Mouse (Mus musculus): ENCODE measurements around the gene Polr3h.

Gene Polr3h

DNA sequence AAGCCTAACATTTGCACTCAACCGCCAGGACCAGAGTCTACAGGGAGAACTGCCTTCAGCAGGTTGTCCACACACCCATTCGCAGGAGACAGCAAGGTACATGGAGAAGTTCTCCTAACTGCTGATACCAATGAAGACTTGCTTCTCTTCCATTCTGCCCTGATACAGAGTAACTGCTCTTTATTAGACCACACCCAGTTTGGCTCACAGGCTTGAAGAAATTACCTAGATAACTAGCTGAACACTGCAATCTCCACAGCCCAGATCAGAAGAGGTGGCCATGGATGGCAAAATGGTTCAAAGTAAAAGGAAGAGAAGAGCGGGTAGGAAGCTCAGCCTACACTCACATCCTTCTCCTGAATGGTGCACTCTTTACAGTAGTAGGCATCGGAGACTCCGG lies 56.1 kb downstream of the Polr3h start:
- DNase-seq (ENCODE audit: low read depth), result no peak

DNA sequence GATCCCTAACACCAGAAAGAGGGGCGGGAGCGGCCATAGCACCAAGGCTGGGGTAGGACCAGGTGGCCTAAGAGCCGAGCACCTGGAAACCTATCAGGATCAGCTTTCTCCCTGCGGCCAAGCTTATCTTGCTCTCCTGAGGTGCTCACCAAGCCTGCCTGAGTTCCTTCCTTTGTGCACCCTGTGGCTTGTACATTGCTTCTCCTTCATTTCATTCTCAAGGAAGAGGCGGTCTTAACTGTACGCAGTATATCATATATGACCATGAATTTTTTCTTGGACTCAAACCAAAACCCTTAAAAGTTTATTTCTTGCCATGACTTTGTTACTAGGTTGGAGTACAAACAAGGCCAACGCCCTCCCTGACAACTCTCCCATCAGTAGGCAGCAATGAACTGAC lies 61.8 kb downstream of the Polr3h start:
- no peak for DNase-seq (ENCODE audit: low read depth)

DNA sequence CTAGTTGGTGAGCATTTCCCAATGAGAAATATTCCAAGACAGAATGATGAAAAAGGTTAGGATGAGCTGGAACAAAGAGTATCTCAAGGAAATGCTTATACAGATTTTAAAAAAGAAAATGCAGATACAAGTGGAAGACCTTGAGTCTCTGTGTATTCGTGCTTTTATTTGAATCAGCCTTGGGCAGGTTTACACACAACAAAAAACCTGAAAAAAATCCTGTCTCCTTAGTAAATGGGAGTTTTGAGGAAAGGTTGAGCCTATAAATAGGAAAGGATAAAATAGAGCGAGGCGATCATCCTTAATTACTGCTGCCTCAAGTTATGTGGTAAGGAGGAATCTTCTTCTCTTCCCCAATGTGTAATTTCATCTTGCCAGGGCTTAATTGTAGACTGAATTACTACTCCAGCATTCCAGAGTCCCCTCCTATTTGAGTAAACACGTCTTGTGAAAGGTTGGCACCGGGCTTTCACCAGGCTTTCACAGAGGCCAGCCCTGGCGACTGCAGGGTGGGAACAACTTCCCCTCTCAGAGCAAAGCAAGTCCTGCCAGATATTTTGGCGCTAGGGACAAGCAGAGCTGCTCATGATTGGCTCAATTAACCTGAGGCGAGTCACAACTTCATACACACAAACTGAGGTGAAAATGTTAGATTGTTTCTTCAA lies 65.4 kb downstream of the Polr3h start:
- no peak for DNase-seq (ENCODE audit: low read depth)

DNA sequence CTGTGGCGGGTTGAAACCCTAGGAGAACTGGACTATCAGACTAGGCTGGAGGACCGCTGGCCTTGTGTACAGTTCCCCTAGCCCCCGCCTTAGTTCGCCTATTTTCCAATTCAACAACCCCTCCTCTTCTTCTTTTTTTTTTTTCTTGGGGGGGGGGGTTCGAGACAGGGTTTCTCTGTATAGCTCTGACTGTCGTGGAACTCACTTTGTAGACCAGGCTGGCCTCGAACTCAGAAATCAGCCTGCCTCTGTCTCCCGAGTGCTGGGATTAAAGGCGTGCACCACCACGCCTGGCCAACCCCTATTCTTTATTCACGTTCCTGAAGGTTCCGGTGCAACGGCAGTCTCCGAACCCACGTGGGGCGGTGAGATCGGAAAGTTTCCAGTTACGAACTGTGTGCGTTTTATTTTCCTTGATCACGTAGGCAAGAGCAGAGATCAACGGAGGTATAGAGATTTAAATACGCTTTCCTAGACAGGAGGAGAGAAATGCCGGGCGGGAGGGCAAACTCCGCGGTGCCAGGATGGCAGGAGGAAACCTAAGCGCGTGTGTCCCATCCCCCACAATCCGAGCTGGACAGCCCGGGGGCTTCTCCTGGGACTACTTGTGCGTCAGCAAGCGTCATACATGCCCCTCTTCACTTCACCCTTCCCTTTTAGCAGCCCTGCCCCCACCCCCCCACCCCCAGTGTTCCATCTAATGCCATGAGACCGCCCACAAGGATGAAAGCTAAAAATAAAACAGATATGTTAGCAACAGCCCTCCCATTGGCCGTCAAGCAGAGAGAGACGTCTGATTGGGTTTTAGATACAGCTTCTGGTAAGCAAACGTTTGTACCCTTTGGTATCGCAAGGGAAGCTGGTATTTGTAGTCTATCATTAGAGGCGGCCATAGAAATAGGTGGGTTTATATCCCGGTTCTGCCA lies 66.4 kb downstream of the Polr3h start:
- DNase-seq (ENCODE audit: low read depth), result peak; percentile 42

DNA sequence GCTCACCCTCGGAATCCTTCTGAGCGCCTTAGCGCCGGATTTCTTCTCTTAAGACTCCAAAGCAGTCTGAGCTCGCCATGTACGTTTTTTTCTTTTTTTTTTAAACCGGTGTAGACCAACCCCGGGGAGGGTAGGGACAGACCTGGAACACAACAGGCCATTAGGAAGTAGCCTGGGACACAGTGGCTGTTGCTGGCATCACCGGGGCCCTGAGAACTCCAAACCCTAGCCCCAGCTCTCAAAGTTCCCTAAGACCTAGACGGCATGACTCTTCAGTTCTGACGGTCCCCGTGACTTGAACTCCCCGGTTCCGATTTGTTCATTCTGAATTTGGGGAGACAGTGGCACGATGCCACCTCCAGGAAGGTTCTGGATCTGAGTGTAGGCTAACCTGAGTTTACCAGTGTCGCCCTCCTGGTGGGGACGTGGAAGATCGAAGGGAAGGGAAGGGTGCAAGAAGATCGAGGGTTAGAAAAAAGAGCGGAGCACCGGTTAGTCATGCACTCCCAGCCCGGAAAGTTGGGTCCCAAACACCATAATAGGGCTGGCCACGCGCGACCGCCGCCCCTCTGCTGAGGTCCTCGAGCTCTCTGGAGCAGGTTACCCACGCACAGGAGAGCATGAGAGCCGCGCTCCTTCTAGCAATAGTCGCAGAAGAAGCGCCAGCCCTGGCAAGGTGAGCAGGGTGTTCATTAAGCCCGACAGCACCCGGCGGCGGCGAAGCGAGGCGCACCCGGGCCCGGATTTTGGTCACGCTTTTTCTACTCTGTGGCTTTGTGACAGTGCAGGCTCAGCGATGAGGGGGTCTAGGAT lies 67.3 kb downstream of the Polr3h start, which contains the start of gene Tob2:
TSS of gene Tob2 (minus strand) at position 280 of the 813 bp plus-strand sequence.
- no peak for DNase-seq (ENCODE audit: low read depth)

DNA sequence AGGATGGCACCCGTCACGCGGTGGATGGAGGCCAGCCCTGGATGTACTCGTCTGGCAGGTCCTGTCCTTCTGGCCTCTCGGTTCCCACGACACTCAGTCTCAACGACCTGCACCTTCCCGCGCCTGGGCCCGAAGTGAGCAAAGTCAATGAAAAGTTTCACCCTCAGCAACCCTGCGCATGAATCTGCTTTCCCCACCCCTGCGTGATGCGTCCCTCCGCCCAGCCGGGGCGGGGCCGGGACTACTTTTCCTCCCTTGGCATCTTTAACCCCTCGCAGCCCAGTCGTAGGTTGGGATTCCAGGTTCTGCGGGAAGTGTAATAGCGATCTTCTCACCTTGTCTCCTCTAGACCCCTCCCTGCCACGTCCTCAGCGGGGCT lies 67.9 kb downstream of the Polr3h start:
- peak; percentile 78 for DNase-seq (ENCODE audit: low read depth)

DNA sequence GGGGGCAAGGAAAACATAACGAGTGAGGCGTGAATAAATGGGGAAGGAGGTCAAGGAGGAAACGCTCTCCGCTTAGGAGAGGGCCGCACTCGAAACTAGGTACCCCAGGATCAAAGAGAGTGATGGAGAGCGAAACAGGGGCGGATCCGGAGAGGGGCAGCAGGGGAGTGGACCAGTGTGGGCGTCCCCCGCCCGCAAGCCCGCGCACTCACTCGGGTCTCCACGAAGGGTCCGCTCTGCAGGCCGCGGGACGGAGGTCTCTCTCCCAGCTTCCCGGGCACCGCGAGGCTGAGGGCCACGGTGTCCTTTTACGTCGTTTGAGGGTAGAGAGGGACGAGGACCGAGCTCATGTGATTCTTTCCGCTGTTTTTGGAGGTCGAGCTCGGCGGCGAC lies 68.3 kb downstream of the Polr3h start:
- no peak for DNase-seq (ENCODE audit: low read depth)

DNA sequence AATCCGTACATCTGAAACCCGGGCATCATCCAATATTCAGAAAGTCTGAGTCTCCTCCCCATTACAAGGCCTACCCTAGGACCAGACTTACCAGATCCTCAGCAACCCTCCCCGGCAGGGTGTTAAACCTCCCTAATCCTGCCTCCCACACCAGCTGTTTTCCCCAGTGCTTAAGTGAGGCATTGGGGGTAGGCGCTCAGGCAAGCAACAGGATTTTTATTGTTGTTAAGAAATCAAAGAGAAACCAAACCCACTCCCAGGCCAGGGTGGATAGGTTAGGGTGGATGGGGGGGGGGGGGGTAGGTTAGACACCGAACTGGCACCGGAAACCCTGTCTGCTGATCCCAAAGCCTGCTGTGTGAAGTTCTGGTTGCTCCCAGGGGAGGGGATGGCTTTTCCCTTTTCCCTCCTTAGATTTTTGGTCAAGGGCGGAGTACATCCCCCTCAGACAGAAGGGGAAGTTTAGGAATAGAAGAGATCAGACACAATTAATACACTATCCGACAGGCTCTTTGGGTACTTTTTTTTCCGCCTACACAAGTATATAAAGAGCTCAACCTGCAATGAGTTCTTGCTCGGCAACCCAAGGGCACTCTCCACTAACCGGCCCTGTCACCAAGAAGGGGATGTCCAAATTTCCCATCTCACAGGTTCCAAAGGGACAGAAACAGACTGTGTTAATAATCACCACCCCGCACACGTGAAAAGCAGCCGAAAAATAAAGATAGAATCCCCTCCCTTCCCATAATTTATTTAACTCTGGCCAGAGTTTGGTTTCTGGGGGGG lies 68.9 kb downstream of the Polr3h start:
- DNase-seq (ENCODE audit: low read depth), result no peak

DNA sequence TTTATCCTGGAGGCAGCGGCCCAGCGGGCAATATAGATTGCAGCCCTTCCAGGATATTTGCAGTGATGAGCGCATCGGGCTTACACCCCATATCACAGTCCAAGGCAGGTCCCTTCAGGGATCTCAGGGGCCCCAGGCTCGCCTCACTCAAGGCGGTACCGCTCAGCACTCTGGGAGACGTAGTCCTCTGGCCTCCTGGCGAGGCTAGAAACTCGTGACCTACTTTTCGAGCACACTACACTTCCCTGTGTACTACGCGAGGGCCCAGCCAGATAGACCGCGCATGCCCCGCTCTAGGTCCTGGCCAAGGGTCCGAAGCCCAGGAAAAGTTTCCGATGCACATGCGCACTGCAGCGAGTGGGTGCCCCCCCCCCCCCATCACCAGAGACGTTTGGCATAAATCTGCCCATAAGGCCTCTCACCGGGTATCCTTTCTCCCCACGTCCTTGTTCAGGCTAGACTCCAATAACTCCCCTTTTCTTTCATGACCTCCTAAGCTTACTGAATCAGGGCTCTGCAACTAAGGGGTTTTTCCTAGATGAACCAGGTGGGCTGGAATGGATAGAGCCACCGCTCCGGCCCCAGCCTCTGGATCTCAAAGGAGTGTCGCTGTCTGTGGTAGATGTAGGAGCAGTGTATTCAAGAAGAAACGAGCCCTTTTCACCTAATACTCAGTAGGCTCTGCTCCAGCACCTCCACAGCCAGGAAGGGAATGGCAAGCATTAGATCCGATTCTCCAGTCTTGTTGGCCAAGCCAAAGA lies 69.8 kb downstream of the Polr3h start:
- peak; percentile 87 for DNase-seq (ENCODE audit: low read depth)

DNA sequence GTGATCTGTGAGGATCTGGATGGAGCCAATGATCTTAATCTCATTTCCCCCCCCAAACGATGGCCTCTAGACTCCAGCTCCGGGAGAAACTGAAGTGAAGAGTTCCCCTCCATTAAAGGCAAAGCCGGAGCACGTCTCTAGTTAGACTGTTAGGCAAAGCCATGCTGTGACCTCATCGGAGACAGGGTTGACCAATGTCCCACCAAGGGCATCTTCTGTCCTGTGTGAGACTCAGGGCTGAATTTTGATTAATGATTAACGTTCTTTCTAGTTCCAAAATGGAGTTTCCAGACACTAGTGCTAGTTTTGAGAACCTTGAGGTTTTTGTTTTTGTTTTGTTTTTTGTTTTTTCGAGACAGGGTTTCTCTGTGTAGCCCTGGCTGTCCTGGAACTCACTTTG lies 73.0 kb downstream of the Polr3h start:
- no peak for DNase-seq (ENCODE audit: low read depth)

DNA sequence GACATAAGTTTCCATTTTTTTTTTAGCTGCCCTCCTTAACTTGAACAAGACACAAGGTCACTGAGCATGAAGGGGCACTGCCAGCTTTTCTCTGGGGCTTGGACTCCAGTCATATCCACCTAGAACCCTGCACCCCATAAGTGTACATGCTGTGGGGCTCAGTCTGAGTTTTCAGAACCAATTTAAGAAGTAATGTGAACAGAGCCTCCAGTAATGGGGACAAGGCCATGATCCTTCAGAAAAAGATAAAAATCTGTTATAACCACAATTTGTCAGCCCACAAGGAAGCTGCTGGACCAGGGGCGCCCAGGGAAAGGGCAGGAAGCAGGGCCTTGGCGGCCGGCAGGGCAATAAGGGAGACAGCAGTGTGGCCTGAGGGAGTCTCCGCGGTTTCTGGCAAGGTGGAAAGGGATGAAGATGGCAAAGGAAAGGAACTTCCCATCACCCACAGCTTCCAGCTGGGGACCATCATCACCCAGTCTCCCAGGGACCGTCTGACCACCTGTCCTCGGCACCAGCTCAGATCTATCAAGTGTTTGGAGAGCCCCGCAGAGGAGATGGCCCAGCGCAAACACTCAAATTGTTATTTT lies 73.5 kb downstream of the Polr3h start:
- DNase-seq (ENCODE audit: low read depth), result no peak

DNA sequence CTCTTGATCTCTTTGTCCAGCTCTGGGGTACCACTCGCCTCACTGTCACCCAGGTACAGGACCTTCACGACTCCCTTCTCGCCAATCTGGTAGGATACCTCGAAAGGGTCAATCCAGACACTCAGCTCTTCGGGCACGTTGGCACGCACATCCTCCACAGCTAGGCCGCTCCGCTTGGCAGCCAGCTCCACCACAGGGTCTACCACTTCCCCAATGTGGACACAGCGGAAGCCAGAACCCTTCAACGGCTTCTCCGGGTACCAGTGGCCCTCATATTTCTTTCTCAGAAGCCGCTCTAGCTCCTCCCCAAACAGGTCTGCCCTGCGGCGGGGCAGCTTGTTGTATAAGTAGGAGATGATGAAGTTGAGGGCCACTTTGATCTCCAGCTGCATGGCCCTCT lies 74.7 kb downstream of the Polr3h start:
- DNase-seq (ENCODE audit: low read depth), result no peak

DNA sequence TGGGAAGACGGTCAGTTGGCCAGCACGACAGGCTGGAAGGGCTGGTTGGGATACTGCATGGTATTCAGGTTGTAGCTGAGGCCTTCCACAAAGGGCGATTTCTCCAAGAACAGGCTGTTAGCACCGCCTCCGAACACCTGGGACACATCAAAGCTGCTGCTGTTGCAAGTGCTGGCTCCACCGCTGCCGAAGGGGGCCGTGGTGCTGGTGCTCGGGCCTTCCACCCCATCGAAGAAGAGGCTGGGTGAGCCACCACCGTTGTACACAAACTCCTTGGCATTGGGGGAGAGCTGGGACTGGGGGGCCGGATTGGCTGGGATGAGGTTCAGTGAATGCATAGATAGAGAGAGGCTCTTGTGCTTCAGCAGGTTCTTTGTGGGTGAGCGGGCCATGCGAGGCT lies 75.3 kb downstream of the Polr3h start:
- DNase-seq (ENCODE audit: low read depth), result no peak

DNA sequence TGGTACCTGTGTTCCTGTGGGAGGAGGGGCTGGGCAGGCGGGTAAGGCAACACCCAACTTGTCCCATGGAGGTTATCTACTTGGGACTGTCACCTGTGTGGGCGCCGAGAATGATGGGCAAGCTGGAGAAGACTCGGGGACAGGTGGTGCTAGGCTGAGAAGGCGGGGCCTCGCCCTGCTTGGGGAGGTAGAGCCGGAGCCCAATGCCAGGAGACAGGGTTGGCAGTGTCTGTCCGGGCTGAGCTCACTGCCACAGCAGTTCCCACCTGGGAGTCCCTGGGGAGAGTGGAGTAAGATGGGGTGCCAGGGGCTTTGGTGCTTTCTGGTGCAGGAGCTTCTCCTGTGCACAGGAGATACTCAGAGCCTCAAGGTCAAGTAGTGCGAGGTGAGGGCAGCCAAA lies 76.9 kb downstream of the Polr3h start:
- no peak for DNase-seq (ENCODE audit: low read depth)

DNA sequence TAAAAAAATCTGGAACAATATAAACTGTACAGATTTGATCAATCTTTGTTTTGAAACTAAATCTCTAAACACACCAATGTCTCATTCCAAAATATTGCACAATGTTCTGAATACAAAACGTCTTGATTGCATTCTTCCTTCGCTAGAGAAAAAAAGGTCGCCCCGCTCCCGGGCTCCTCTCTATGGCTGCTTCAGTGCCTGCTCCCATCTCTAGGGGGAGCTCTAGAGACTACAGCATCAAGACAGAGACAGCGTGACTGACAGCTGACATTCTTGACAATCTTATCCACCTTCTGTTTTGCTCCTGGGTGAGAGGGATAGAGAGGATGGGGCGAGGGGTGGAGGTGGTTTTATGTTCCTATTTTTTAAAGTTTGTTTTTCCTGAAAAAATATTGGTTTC lies 77.7 kb downstream of the Polr3h start:
- peak; percentile 73 for DNase-seq (ENCODE audit: low read depth)

DNA sequence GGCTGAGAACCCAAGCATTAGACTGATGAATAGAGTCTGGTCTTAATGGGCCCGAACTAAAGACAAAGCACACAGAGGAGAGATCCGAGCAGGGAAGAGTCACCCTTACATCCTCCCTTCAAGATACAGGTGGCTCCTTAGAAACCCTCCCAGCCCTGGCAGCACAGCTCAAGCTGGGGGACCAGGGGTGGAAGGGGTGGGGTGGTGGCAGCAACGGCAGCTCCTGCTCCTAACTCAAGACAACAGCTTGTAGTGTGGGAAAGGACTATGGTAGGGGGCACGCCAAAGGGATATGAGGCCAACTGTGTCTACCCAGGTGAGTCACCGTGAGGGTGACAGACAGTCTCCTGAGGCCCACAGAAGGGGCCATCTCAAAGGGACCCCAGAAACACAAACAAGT lies 78.2 kb downstream of the Polr3h start:
- DNase-seq (ENCODE audit: low read depth), result no peak

DNA sequence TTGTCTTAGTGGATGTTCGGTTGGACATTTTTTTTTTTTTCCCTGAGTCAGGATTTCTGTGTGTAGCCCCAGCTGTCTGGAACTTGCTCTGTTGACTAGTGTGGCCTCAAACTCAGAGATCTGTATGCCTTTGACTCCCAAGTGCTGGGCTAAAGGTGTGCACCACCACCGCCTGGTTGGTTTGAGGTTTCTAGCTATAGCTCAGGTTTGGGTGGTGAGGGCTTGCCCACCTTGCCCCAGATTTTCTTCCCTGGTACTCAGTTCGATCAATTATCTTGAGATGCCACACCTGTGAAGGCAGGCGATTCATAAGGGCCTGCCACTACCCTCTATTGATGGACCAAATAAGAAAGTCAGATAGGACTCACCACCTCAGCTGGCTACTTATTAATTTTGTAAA lies 78.9 kb downstream of the Polr3h start:
- DNase-seq (ENCODE audit: low read depth), result no peak

DNA sequence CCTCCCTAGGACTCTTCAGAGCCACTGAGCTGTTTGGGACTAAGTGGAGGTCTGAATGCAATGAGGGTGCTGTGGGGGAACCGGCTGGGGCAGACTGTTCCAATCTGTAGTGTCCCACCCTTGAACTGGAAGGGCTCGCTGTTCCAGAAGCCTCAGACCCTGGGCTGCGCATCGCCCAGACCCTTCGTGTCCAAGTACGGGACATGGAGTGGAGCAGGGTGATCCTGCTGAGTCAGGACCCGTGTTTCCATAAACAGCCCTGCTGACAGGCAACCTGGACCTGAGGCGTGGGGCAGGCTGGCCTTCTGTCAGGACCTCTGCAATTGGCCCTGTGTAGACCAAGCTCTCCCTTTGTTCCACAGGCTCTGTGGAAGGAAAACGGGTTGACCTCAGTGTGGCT lies 79.3 kb downstream of the Polr3h start:
- no peak for DNase-seq (ENCODE audit: low read depth)

DNA sequence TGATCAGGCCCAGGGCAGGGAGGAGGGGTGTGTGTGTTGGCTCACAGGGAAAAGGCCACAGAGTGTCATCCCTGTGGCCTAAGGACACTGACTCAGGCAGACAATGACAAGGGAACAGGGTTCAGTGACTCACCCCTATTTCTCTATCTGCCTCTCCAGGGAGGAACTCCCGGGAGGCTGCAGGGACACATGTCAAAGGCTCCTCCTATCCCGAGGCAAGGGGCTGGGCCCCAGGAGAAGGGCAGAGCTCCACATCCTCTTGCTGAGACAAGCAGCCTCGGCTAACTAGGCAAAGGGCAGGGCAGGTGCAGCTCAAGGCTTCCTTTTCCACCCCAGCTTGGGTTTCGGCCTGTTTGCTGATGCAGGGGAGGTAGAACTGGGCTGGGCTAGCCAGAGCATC lies 80.3 kb downstream of the Polr3h start:
- no peak for DNase-seq (ENCODE audit: low read depth)

DNA sequence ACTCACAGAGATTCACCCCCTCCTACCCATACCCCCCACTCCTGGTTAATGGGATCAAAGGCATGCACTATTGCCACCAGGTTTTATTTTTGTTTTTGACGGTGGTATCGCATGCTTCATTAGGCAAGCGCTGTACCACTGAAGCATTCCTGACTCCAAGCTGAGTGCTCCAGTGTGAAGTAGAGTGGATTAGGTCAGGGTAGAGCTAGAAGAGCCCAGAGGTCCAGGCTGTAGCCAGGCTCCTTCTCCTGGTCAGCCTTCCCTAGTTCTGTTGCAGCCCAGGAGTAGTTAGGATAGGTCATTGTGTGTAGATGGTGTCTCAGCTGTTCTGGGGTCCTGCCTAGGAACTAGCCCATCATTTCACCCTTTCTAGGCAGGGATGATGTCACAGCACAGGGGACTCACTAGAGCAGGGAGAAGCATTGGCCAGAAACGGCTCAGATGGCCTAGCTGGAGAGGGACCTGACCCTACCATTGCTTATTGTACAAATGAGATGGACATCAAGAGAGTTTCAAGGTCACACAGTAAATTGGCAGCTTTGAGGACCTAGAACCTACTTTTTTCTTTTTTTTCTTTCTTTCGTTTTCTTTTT lies 80.9 kb downstream of the Polr3h start:
- DNase-seq (ENCODE audit: low read depth), result no peak
